ENCODE assay signal across 13 mouse cellular contexts in genomic region chr13:113980739-113981460, GRCm38 (mm10).
DNase-seq lines count a peak whose midpoint lies in the region; ATAC-seq and TF ChIP-seq lines count a peak whose summit lies in the region.
"Had no signal": no experiment of that assay in that cellular context is flagged by ENCODE, and none has a peak within 500 bp of the region (broad histone marks: within the 10 kb centered on the region; RNA-seq: fewer than 3 reads in every experiment).

No protein-coding gene starts in this region.

- H3K4me2 ChIP-seq in kidney, postnatal 0 days (ENCODE audit: low read length): peak overlapping the region; percentile 37; the same call in 1 of the 2 replicates
- peak overlapping the region; percentile 20; the same call in 1 of the 2 replicates for H3K4me2 ChIP-seq in forebrain, embryonic 14.5 days (ENCODE audit: low read length)
- peak overlapping the region; percentile 17 for H3K4me2 ChIP-seq in limb, embryonic 11.5 days (ENCODE audit: low read depth, severe bottlenecking)
- peak overlapping the region; percentile 29 for H3K4me2 ChIP-seq in neural tube, embryonic 13.5 days
- H3K4me2 ChIP-seq: embryonic facial prominence, embryonic 15.5 days; limb, embryonic 15.5 days; lung, embryonic 14.5 days had no signal

- no peak overlapping the region for H3K9ac ChIP-seq in kidney, postnatal 0 days (ENCODE audit: low read depth, low read length)
- no peak overlapping the region for H3K9ac ChIP-seq in forebrain, embryonic 14.5 days (ENCODE audit: low read length)
- no peak overlapping the region for H3K9ac ChIP-seq in limb, embryonic 11.5 days (ENCODE audit: low read length)
- no peak overlapping the region for H3K9ac ChIP-seq in neural tube, embryonic 13.5 days
- H3K9ac ChIP-seq: embryonic facial prominence, embryonic 15.5 days; limb, embryonic 15.5 days; lung, embryonic 14.5 days had no signal

- no peak overlapping the region for H3K4me3 ChIP-seq in kidney, postnatal 0 days (replicated peaks; ENCODE audit: low read depth, low read length)
- H3K4me3 ChIP-seq in kidney, adult 2 months (ENCODE audit: insufficient read depth, low read depth, low read length): no peak overlapping the region
- H3K4me3 ChIP-seq in forebrain, embryonic 14.5 days (ENCODE audit: low read depth, low read length): no peak overlapping the region
- H3K4me3 ChIP-seq in limb, embryonic 11.5 days (ENCODE audit: low read depth, low read length): no peak overlapping the region
- no peak overlapping the region for H3K4me3 ChIP-seq in neural tube, embryonic 13.5 days
- no peak overlapping the region for H3K4me3 ChIP-seq in thymus, adult 2 months (ENCODE audit: control insufficient read depth, insufficient read depth, low read length)
- H3K4me3 ChIP-seq: embryonic facial prominence, embryonic 15.5 days; limb, embryonic 15.5 days had no signal

- no peak for TF ChIP-seq CTCF in kidney, postnatal 0 days (IDR thresholded peaks at IDR 0.05; ENCODE audit: low read depth)
- TF ChIP-seq CTCF in kidney, adult 2 months (conservative IDR thresholded peaks at IDR 0.05; ENCODE audit: insufficient read depth, insufficient read length, low read depth, low read length): no peak
- no peak for TF ChIP-seq CTCF in thymus, adult 2 months (IDR thresholded peaks at IDR 0.05; ENCODE audit: borderline replicate concordance, control insufficient read depth, extremely low read depth, insufficient read depth, low read length, poor library complexity)

- no peaks in the 10 kb centered on the region for H3K9me3 ChIP-seq in kidney, postnatal 0 days (replicated peaks; ENCODE audit: low read length)
- no peaks in the 10 kb centered on the region for H3K9me3 ChIP-seq in forebrain, embryonic 14.5 days (replicated peaks; ENCODE audit: control insufficient read depth, low read length)
- H3K9me3 ChIP-seq in limb, embryonic 11.5 days (ENCODE audit: control insufficient read depth, low read length): no peaks in the 10 kb centered on the region
- H3K9me3 ChIP-seq in neural tube, embryonic 13.5 days: no peaks in the 10 kb centered on the region
- H3K9me3 ChIP-seq: embryonic facial prominence, embryonic 15.5 days; limb, embryonic 15.5 days had no signal

- H3K27ac ChIP-seq in kidney, postnatal 0 days: no peak overlapping the region
- H3K27ac ChIP-seq in kidney, adult 2 months (ENCODE audit: insufficient read depth, low read depth, low read length): no peak overlapping the region
- no peak overlapping the region for H3K27ac ChIP-seq in forebrain, embryonic 14.5 days (ENCODE audit: low read depth, low read length)
- no peak overlapping the region for H3K27ac ChIP-seq in limb, embryonic 11.5 days (replicated peaks; ENCODE audit: low read depth, low read length)
- H3K27ac ChIP-seq in neural tube, embryonic 13.5 days (replicated peaks): no peak overlapping the region
- H3K27ac ChIP-seq in thymus, adult 2 months (ENCODE audit: control insufficient read depth, insufficient read depth, low read length): no peak overlapping the region
- H3K27ac ChIP-seq: embryonic facial prominence, embryonic 15.5 days; limb, embryonic 15.5 days had no signal

- no peaks in the 10 kb centered on the region for H3K27me3 ChIP-seq in kidney, postnatal 0 days (ENCODE audit: insufficient read depth, low read length)
- no peaks in the 10 kb centered on the region for H3K27me3 ChIP-seq in kidney, adult 2 months (replicated peaks; ENCODE audit: control insufficient read depth, insufficient read depth, low read length)
- H3K27me3 ChIP-seq in forebrain, embryonic 14.5 days (replicated peaks; ENCODE audit: control insufficient read depth, insufficient read depth, low read length): no peaks in the 10 kb centered on the region
- H3K27me3 ChIP-seq in limb, embryonic 11.5 days (ENCODE audit: control insufficient read depth, insufficient read depth, low read length): no peaks in the 10 kb centered on the region
- H3K27me3 ChIP-seq in neural tube, embryonic 13.5 days: 0 out of 2 replicates have a peak, but pooled peaks cover 4% of the 10 kb centered on the region
- no peaks in the 10 kb centered on the region for H3K27me3 ChIP-seq in thymus, adult 2 months (ENCODE audit: control insufficient read depth, insufficient read depth, low read length)
- H3K27me3 ChIP-seq: embryonic facial prominence, embryonic 15.5 days; limb, embryonic 15.5 days had no signal

- peak; percentile 36 for ATAC-seq in kidney, postnatal 0 days (replicated peaks; ENCODE audit: low FRiP score, low read depth)
- peak; percentile 60 for ATAC-seq in forebrain, embryonic 14.5 days
- ATAC-seq in limb, embryonic 11.5 days (ENCODE audit: insufficient number of reproducible peaks, low FRiP score, low TSS enrichment, low read depth): 0 out of 2 replicates have a peak, but pooled peaks have one; percentile 24
- ATAC-seq in neural tube, embryonic 13.5 days (ENCODE audit: low read depth): no peak

- DNase-seq in kidney, postnatal 0 days (ENCODE audit: low spot score): peak; percentile 28
- DNase-seq in kidney, adult 2 months: no peak
- DNase-seq in forebrain, embryonic 14.5 days (ENCODE audit: low spot score): no peak
- DNase-seq in limb, embryonic 11.5 days (ENCODE audit: low spot score): peak; percentile 36
- no peak for DNase-seq in testis, postnatal 10 days (ENCODE audit: low spot score)
- DNase-seq in thymus, adult 2 months: no peak
- DNase-seq: cerebellum, adult 9-11 months; heart, postnatal 10 days; kidney, adult 18-20 months; lung, embryonic 14.5 days had no signal

- TF ChIP-seq POLR2A in kidney, adult 2 months (IDR thresholded peaks at IDR 0.05; ENCODE audit: low read depth, low read length): no peak
- no peak for TF ChIP-seq POLR2A in thymus, adult 2 months (IDR thresholded peaks at IDR 0.05; ENCODE audit: control insufficient read depth, extremely low read depth, insufficient read depth, low read length, poor library complexity)

- 20% methylated on average over 15 of the region's 15 CpGs for WGBS in kidney, postnatal 0 days
- WGBS in kidney, adult 2 months: 59% methylated on average over 15 of the region's 15 CpGs
- WGBS in forebrain, embryonic 14.5 days: 9% methylated on average over 15 of the region's 15 CpGs
- WGBS in limb, embryonic 11.5 days: 13% methylated on average over 15 of the region's 15 CpGs
- WGBS in neural tube, embryonic 13.5 days: 9% methylated on average over 15 of the region's 15 CpGs
- WGBS in thymus, adult 2 months: 93% methylated on average over 15 of the region's 15 CpGs

- H3K36me3 ChIP-seq in kidney, postnatal 0 days (ENCODE audit: insufficient read depth, low read length): no peaks in the 10 kb centered on the region
- no peaks in the 10 kb centered on the region for H3K36me3 ChIP-seq in kidney, adult 2 months (ENCODE audit: control insufficient read depth, insufficient read depth, low read length)
- no peaks in the 10 kb centered on the region for H3K36me3 ChIP-seq in forebrain, embryonic 14.5 days (ENCODE audit: control insufficient read depth, insufficient read depth, low read length)
- no peaks in the 10 kb centered on the region for H3K36me3 ChIP-seq in limb, embryonic 11.5 days (ENCODE audit: control insufficient read depth, insufficient read depth, low read length)
- no peaks in the 10 kb centered on the region for H3K36me3 ChIP-seq in neural tube, embryonic 13.5 days
- no peaks in the 10 kb centered on the region for H3K36me3 ChIP-seq in thymus, adult 2 months (ENCODE audit: control insufficient read depth, insufficient read depth, low read length)
- H3K36me3 ChIP-seq: embryonic facial prominence, embryonic 15.5 days; limb, embryonic 15.5 days had no signal

- H3K4me1 ChIP-seq in kidney, postnatal 0 days (replicated peaks; ENCODE audit: insufficient read depth, low read length): no peaks in the 10 kb centered on the region
- no peaks in the 10 kb centered on the region for H3K4me1 ChIP-seq in kidney, adult 2 months (ENCODE audit: control insufficient read depth, insufficient read depth, low read length)
- peaks cover 22% of the 10 kb centered on the region for H3K4me1 ChIP-seq in forebrain, embryonic 14.5 days (ENCODE audit: control insufficient read depth, insufficient read depth, low read length)
- H3K4me1 ChIP-seq in limb, embryonic 11.5 days (ENCODE audit: control insufficient read depth, insufficient read depth, low read length): peaks cover 6% of the 10 kb centered on the region
- H3K4me1 ChIP-seq in neural tube, embryonic 13.5 days (replicated peaks): peaks cover 30% of the 10 kb centered on the region
- no peaks in the 10 kb centered on the region for H3K4me1 ChIP-seq in thymus, adult 2 months (replicated peaks; ENCODE audit: control insufficient read depth, insufficient read depth, low read length)

Comparison
In these comparisons a context has a peak if more than half of its experiments do, and no peak if none do; other contexts are left out.
1. DNase-seq: peak in kidney, postnatal 0 days (single experiment) and limb, embryonic 11.5 days (single experiment); none in kidney, adult 2 months (single experiment), forebrain, embryonic 14.5 days (single experiment), testis, postnatal 10 days (single experiment) and thymus, adult 2 months (single experiment).
2. Peak in every context shown above with its lines, with median percentiles within 50 percentile points of each other: H3K4me2 ChIP-seq.